In genomic region chr15:77445668-77446067, GRCm38 (mm10) we compare ENCODE assay signal across 31 mouse cellular contexts. TPM values are rescaled to one million over a fixed set of nuclear protein-coding genes. Genes with fewer than 3 reads are reported as not detected.
"Had no signal": no experiment of that assay in that cellular context is flagged by ENCODE, and none has a peak within 500 bp of the region (broad histone marks: within the 10 kb centered on the region; RNA-seq: fewer than 3 reads in every experiment).

No protein-coding gene starts in this region.

RNA-seq across cellular contexts. Expression of gene Apol7b, which starts 1.6 kb away (rescaled TPM):
- polyA plus RNA-seq: limb, embryonic 10.5 days; limb, embryonic 11.5 days; limb, embryonic 12.5 days; limb, embryonic 15.5 days; liver, adult 2 months; liver, embryonic 11.5 days; liver, embryonic 12.5 days; liver, embryonic 13.5 days; liver, embryonic 14.5 days; liver, embryonic 15.5 days; liver, embryonic 16.5 days; liver, postnatal 0 days; lung, adult 2 months; lung, embryonic 14.5 days; lung, embryonic 15.5 days; lung, embryonic 16.5 days; lung, postnatal 0 days; macrophage; midbrain, embryonic 10.5 days; midbrain, embryonic 11.5 days; midbrain, embryonic 12.5 days; midbrain, embryonic 13.5 days; midbrain, embryonic 14.5 days; midbrain, embryonic 15.5 days; midbrain, embryonic 16.5 days; midbrain, postnatal 0 days; myocyte; neural tube, embryonic 11.5 days; neural tube, embryonic 12.5 days had no signal

RNA-seq across cellular contexts. Expression of gene Apol10a, which starts 31.2 kb away (rescaled TPM):
- polyA plus RNA-seq: limb, embryonic 10.5 days; limb, embryonic 11.5 days; limb, embryonic 12.5 days; limb, embryonic 13.5 days; limb, embryonic 14.5 days; limb, embryonic 15.5 days; liver, embryonic 11.5 days; liver, embryonic 15.5 days; liver, embryonic 16.5 days; liver, postnatal 0 days; lung, adult 2 months; lung, embryonic 14.5 days; lung, embryonic 15.5 days; lung, embryonic 16.5 days; lung, postnatal 0 days; macrophage; midbrain, embryonic 10.5 days; midbrain, embryonic 11.5 days; midbrain, embryonic 12.5 days; midbrain, embryonic 13.5 days; midbrain, embryonic 14.5 days; midbrain, embryonic 15.5 days; midbrain, embryonic 16.5 days; midbrain, postnatal 0 days; myocyte; neural tube, embryonic 11.5 days; neural tube, embryonic 12.5 days had no signal

RNA-seq across cellular contexts. Expression of gene Apol9a, which starts 34.7 kb away (rescaled TPM):
- polyA plus RNA-seq: limb, embryonic 10.5 days; limb, embryonic 11.5 days; limb, embryonic 12.5 days; limb, embryonic 13.5 days; limb, embryonic 15.5 days; liver, embryonic 11.5 days; liver, embryonic 12.5 days; liver, embryonic 14.5 days; liver, embryonic 16.5 days; lung, embryonic 14.5 days; midbrain, embryonic 10.5 days; midbrain, embryonic 11.5 days; midbrain, embryonic 12.5 days; midbrain, embryonic 13.5 days; midbrain, embryonic 14.5 days; midbrain, embryonic 16.5 days; neural tube, embryonic 11.5 days had no signal

RNA-seq across cellular contexts. Expression of gene Apol7a, which starts 46.8 kb away (rescaled TPM):
- polyA plus RNA-seq: limb, embryonic 10.5 days; limb, embryonic 11.5 days; limb, embryonic 12.5 days; limb, embryonic 13.5 days; liver, embryonic 11.5 days; lung, embryonic 14.5 days; macrophage; midbrain, embryonic 10.5 days; midbrain, embryonic 11.5 days; midbrain, embryonic 12.5 days; midbrain, embryonic 13.5 days; midbrain, embryonic 14.5 days; midbrain, embryonic 15.5 days; midbrain, embryonic 16.5 days; midbrain, postnatal 0 days; neural tube, embryonic 11.5 days; neural tube, embryonic 12.5 days had no signal
